Mouse (Mus musculus): ENCODE measurements around the gene Vmn1r195. TPM values are rescaled to one million over a fixed set of nuclear protein-coding genes. Genes with fewer than 3 reads are reported as not detected.

The Vmn1r195 gene
- polyA plus RNA-seq, 1 experiment from 2014 or later: not detected

Other genes with a start within 250 kb of the Vmn1r195 start
- 24.8 and 50.4 TPM in 2 replicates for gene Hist1h2ah, start 235.0 kb upstream of the Vmn1r195 start, polyA plus RNA-seq (2016; fragmentation: Nextera tagmentation; extraction: Ambion mirVana)
- gene Hist1h2bk, start 234.7 kb upstream of the Vmn1r195 start, polyA plus RNA-seq (2016; fragmentation: Nextera tagmentation; extraction: Ambion mirVana): 21.0 and 25.9 TPM in 2 replicates
- gene Hist1h4i, start 229.2 kb upstream of the Vmn1r195 start, polyA plus RNA-seq (2016; fragmentation: Nextera tagmentation; extraction: Ambion mirVana): 30.3 and 34.1 TPM in 2 replicates
- gene Hist1h2ag, start 227.6 kb upstream of the Vmn1r195 start, polyA plus RNA-seq (2016; fragmentation: Nextera tagmentation; extraction: Ambion mirVana): 119 and 120 TPM in 2 replicates
- 26.1 and 28.8 TPM in 2 replicates for gene Hist1h2bj, start 227.3 kb upstream of the Vmn1r195 start, polyA plus RNA-seq (2016; fragmentation: Nextera tagmentation; extraction: Ambion mirVana)
- not detected in 2 replicates for gene Vmn1r188, start 186.1 kb upstream of the Vmn1r195 start, polyA plus RNA-seq (2016; fragmentation: Nextera tagmentation; extraction: Ambion mirVana)
- not detected in 2 replicates for gene Vmn1r189, start 164.7 kb upstream of the Vmn1r195 start, polyA plus RNA-seq (2016; fragmentation: Nextera tagmentation; extraction: Ambion mirVana)
- gene Vmn1r191, start 86.6 kb upstream of the Vmn1r195 start, polyA plus RNA-seq (2016; fragmentation: Nextera tagmentation; extraction: Ambion mirVana): not detected in 2 replicates
- gene Vmn1r192, start 79.4 kb upstream of the Vmn1r195 start, polyA plus RNA-seq (2016; fragmentation: Nextera tagmentation; extraction: Ambion mirVana): not detected in 2 replicates
- gene Vmn1r193, start 47.4 kb upstream of the Vmn1r195 start, polyA plus RNA-seq (2016; fragmentation: Nextera tagmentation; extraction: Ambion mirVana): not detected in 2 replicates
- gene Vmn1r194, start 26.3 kb upstream of the Vmn1r195 start, polyA plus RNA-seq (2016; fragmentation: Nextera tagmentation; extraction: Ambion mirVana): not detected in 2 replicates
- not detected in 2 replicates for gene Vmn1r196, start 19.4 kb downstream of the Vmn1r195 start, polyA plus RNA-seq (2016; fragmentation: Nextera tagmentation; extraction: Ambion mirVana)
- gene Vmn1r197, start 54.1 kb downstream of the Vmn1r195 start, polyA plus RNA-seq (2016; fragmentation: Nextera tagmentation; extraction: Ambion mirVana): not detected in 2 replicates
- gene Vmn1r198, start 79.8 kb downstream of the Vmn1r195 start, polyA plus RNA-seq (2016; fragmentation: Nextera tagmentation; extraction: Ambion mirVana): not detected in 2 replicates
- not detected in 2 replicates for gene Vmn1r199, start 109.3 kb downstream of the Vmn1r195 start, polyA plus RNA-seq (2016; fragmentation: Nextera tagmentation; extraction: Ambion mirVana)
- gene Vmn1r200, start 119.9 kb downstream of the Vmn1r195 start, polyA plus RNA-seq (2016; fragmentation: Nextera tagmentation; extraction: Ambion mirVana): not detected in 2 replicates
- not detected in 2 replicates for gene Vmn1r201, start 201.4 kb downstream of the Vmn1r195 start, polyA plus RNA-seq (2016; fragmentation: Nextera tagmentation; extraction: Ambion mirVana)
- gene Vmn1r202, start 234.9 kb downstream of the Vmn1r195 start, polyA plus RNA-seq (2016; fragmentation: Nextera tagmentation; extraction: Ambion mirVana): not detected in 2 replicates
- gene Vmn1r203, start 247.6 kb downstream of the Vmn1r195 start, polyA plus RNA-seq (2016; fragmentation: Nextera tagmentation; extraction: Ambion mirVana): not detected in 2 replicates